Mouse (Mus musculus) cerebellum, adult (tissue): ENCODE measurements at regions not wholly inside any gene's neighbourhood (a gene's known extent, or its start where the extent isn't known, plus 50 kb on each side); places are given as distances from the start of the nearest gene placed in this dataset.

Experiments used
- ATAC-seq: cut with Nextera tagmentation; 2 replicates; pipeline ENCODE4 v1.9.2; 2017; ENCODE audit warnings: mild to moderate bottlenecking, moderate library complexity, mixed read lengths; ENCODE audit not compliant: insufficient number of reproducible peaks, low FRiP score, low TSS enrichment

DNA sequence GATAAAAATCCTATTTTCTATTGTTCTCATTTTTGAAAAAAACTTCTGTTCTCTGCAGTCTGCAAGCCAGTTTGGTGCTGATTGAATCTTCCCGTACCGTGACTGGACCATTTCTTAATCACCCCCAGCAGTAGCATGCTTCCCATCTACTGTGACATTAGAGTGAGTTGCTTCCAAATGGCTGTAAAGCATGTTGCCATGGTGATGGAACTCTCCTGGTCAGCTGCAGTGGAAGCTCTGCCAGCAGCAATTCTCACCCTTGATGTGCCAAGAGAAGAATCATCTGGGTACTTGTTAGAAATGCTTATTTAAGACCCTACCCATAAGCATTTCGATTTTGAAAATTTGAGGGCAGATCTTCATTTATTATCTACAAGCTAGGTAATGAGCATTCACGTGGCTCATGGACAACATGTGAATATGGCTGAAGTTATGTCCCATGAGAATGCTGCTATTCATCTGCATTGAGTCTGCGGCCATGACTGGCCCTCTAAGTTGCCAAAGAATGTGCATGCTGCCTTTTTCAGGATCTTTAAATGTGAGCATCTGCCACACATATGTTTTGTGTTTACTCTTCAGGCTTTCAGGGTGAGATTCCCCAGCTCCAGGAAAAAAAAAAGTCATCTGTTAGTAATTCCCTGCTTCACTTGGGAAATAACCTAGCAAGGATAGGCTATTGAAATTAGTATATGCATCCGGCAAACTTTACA is 62.8 kb downstream of the H2al1n start:
- ATAC-seq, result no peak

DNA sequence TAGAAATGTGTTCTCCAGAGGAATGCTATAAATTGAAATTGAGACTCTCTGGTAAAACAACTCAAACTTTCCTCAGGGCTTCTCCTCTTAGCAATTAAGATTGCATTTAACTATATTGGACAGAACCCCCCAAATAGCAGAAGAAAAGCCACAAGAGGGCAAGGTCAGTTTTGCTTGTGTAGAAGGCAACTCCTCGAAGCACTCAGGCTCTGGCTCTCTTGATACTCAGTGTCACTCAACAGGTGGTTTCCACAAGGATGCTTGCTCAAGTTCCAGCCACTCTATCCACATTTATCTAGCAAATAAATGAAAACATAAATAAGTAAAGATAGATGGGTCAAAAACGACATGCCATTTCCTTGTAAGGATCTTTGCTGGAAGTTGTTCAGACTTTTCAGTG is 68.4 kb downstream of the H2al1n start:
- no peak for ATAC-seq

DNA sequence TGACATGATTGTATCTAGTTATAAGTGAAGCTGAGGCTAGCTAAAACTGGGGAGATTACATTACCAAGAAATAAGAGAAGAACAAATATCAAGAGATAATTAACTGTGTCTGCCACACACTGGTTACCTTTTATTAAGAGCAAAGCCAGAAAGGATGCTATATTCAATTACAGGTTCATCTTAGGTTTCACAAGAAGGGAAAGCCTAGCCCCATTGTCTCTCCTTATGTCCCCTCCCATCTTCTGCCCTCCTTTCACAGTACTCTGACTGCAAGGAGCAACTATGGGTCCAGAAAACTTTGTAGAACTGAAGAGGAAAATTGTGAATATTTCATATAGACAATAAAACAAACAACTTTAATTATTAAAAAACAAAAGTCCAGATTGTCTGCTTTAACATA is 68.8 kb downstream of the H2al1n start:
- no peak for ATAC-seq

DNA sequence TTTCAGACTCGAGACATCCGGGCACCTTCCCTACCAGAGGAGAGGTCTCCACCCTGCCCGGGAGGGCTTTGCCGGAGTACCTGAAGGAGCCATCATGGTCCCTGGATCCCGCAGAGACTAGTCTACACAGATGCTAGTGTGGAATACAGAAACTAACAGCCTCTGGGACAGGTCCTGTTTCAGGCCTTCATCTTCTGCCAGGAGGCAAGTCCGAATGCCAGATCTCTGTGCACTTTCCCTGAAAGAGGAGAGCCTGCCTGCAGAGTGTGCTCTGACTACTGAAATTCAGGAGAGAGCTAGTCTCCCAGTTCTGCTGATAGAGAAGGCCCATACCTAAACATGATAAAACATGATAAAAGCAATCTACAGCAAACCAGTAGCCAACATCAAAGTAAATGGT is 83.9 kb downstream of the H2al1n start:
- ATAC-seq, result no peak

DNA sequence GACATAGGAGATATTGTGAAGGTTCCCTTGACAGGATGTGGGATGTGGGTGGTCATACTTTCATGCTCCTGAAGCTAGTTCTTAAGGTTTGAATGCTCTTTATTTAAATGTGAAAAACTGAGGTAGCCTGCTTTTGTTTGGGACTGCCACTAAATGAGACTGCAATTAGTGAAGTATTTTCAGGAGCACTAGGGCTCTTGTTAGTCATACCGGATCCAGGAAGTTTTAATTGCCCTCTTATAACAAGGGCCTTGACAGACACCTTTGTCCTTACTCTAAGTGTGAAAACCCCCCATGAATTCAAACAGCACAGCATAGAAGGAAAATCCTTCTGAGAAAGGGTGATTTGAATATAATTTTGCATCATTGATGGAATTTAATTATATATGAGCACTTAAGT is 91.2 kb downstream of the H2al1n start:
- ATAC-seq, result no peak

DNA sequence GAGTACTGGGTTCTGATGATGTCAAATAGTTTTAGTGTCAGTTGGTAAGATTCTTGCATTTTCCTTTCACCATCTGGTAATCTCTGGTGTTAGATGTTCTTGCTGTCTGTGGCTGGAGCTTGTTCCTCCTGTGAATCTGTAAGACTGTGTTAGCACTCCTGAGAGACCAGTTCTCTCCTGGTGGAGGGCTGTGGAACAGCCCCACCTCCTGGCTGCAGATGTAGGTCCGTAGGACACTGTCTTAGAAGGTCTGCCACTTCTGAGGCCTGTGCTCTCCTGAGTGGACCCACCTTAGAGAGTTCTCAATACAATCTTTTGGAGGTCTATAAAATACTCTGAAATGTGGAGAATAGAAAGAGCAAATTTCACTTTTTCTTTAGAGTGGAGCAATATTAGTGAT is 101.8 kb downstream of the H2al1n start:
- ATAC-seq, result no peak

DNA sequence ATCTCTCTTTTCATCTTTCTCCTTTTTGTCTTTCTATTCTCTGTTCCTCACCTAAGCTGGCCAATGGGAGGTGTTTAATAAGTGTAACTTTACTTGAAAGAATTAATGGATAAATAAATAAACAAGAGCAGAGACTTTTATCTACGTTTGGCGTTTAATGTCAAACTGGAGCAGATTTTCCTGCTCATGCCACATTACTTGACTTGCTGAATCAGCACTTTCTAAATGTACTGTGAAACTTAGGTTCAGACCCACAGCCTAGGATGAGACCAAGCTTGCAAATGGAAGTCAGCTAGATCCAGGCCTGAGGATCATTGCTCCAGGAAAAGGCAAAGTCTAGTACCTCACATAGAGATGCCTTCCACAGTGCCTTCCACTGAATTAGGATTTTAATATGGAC is 141.5 kb downstream of the H2al1n start:
- ATAC-seq, result no peak

DNA sequence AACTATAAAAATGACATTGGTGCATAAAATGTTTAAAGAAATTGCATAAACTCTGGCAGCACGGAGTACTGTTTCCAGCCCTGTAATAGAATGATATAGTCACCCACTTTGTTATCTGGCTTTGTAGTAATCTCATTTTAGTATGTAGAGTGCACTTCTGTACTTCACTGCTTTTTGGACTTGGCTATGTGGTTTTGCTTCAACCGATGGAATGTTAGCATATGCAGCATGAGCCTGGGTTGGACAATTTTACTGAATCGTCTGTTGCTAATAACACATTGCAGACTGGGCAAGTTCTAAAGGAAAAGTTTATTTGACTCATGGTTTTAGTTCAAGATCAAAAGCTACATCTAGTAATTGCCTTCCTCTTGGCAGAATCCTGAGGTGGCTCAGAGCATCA is 142.4 kb downstream of the H2al1n start:
- ATAC-seq, result no peak

DNA sequence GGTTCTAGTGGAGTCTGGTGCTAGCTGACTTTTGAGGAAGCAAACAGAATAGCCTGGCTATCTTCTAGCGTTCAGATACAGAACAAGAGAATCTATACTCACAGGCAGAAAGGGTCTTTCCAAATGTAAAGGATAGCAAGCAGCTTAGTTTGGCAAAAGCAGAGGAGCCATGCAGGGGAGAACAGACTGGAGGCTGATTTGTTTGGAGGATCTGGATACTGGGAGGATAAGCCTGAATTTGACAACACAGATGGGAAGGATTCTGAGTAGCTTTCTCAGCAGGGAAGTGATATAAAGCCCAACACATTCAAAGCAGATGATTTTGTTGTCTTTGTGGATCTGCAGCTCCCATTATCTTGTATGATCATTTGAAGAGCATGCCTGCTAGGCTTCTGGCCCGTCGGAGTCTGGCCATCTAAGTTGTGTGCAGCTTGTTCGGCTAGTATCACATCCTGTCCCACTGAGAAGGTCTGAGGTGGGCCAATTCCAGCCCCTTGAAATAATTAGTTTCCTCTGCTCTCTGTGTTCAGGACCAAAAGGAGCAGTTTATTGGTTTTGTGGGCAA is 145.6 kb downstream of the H2al1n start:
- ATAC-seq, result peak; percentile 84
